Mouse (Mus musculus): ENCODE measurements at regions not wholly inside any gene's neighbourhood (a gene's known extent, or its start where the extent isn't known, plus 50 kb on each side); places are given as distances from the start of the nearest gene placed in this dataset.
"Not testable (repeated sequence)": the region's sequence is repeated elsewhere in the genome, so short reads cannot be mapped to it uniquely, and the experiment has no call there.

GRCm38 (mm10) chr15:60308126-60308525, 291.7 kb upstream of the 4933412E24Rik start:
- H3K27me3 ChIP-seq (ENCODE audit: control insufficient read depth, insufficient read depth, low read length): no peaks in the 10 kb centered on the region
- H3K9me3 ChIP-seq (ENCODE audit: control insufficient read depth, low read length): no peaks in the 10 kb centered on the region
- no peak overlapping the region for H3K9ac ChIP-seq (ENCODE audit: low read depth, low read length, severe bottlenecking)
- no peak overlapping the region for H3K4me2 ChIP-seq (replicated peaks; ENCODE audit: low read depth, low read length, severe bottlenecking)
- H3K27ac ChIP-seq (replicated peaks; ENCODE audit: low read depth, low read length): no peak overlapping the region
- DNase-seq (ENCODE audit: low spot score) (no peak), ATAC-seq (ENCODE audit: low FRiP score, low read depth) (no peak)
- H3K4me3 ChIP-seq (replicated peaks; ENCODE audit: low read length): no peak overlapping the region
- no peak for TF ChIP-seq POLR2A (IDR thresholded peaks at IDR 0.05; ENCODE audit: borderline replicate concordance, extremely low read depth, insufficient read depth, insufficient read length)
- H3K4me1 ChIP-seq (ENCODE audit: control insufficient read depth, insufficient read depth, low read length): 0 out of 2 replicates have a peak, but pooled peaks cover 3% of the 10 kb centered on the region
- WGBS: 71% methylated on average over 2 of the region's 2 CpGs
- no peaks in the 10 kb centered on the region for H3K36me3 ChIP-seq (ENCODE audit: control insufficient read depth, insufficient read depth, low read length)

DNA sequence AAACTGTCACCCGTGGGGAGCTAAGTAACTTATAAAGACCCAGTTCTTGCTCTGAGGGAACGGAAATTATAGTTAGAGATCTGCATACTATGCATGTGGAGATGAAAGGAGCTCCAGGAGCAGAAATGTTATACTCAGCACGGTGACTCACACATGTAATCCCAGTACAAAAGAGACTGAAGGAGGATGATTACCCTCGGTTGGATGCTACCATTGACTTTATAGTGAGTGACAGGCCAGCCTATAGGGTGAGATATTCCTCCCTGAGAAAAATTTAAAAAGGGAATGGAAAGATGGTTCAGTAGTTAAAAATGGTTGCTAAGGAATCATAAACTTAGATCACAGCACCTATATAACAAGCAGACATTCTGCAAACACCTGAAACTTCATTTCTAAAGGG, 287.1 kb upstream of the 4933412E24Rik start:
- Histone ChIP-seq H3K36me3 (ENCODE audit: control insufficient read depth, insufficient read depth, low read length) (no peaks in the 10 kb centered on the region), H3K4me2 (replicated peaks; ENCODE audit: low read depth, low read length, severe bottlenecking) (no peak overlapping the region), H3K4me3 (replicated peaks; ENCODE audit: low read length) (no peak overlapping the region), H3K9me3 (ENCODE audit: control insufficient read depth, low read length) (no peaks in the 10 kb centered on the region), H3K27me3 (ENCODE audit: control insufficient read depth, insufficient read depth, low read length) (no peaks in the 10 kb centered on the region), H3K9ac (ENCODE audit: low read depth, low read length, severe bottlenecking) (no peak overlapping the region), H3K27ac (replicated peaks; ENCODE audit: low read depth, low read length) (no peak overlapping the region), H3K4me1 (ENCODE audit: control insufficient read depth, insufficient read depth, low read length) (no peaks in the 10 kb centered on the region)
- WGBS: 78% methylated on average over 4 of the region's 4 CpGs
- no peak for TF ChIP-seq POLR2A (IDR thresholded peaks at IDR 0.05; ENCODE audit: borderline replicate concordance, extremely low read depth, insufficient read depth, insufficient read length)
- no peak for ATAC-seq (ENCODE audit: low FRiP score, low read depth)
- DNase-seq (ENCODE audit: low spot score): no peak

DNA sequence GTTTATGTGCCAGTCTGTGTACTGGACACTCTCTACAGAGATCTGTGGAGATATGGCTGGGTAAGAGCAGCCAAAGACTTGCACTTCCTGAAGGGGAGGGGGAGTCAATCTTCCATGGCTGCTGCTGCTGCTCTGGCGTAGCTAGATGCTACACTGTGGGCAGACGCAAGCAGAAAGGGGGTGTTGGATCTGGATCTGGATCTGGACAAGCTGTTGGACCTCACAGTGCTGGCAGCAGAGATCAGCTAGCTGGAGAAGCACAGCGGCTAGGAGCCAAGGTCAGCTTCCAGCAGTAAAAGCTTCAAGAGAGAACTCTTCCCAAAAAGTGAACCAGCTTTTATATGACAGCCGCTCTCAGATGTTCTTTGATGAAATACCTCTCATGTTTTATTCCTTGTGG, 285.5 kb upstream of the 4933412E24Rik start:
- ATAC-seq (ENCODE audit: low FRiP score, low read depth): no peak
- 79% methylated on average over 4 of the region's 4 CpGs for WGBS
- Histone ChIP-seq H3K4me1 (ENCODE audit: control insufficient read depth, insufficient read depth, low read length) (no peaks in the 10 kb centered on the region), H3K27ac (replicated peaks; ENCODE audit: low read depth, low read length) (no peak overlapping the region), H3K9ac (ENCODE audit: low read depth, low read length, severe bottlenecking) (no peak overlapping the region), H3K9me3 (ENCODE audit: control insufficient read depth, low read length) (no peaks in the 10 kb centered on the region), H3K36me3 (ENCODE audit: control insufficient read depth, insufficient read depth, low read length) (no peaks in the 10 kb centered on the region), H3K27me3 (ENCODE audit: control insufficient read depth, insufficient read depth, low read length) (no peaks in the 10 kb centered on the region), H3K4me2 (replicated peaks; ENCODE audit: low read depth, low read length, severe bottlenecking) (no peak overlapping the region), H3K4me3 (replicated peaks; ENCODE audit: low read length) (no peak overlapping the region)
- no peak for DNase-seq (ENCODE audit: low spot score)
- TF ChIP-seq POLR2A (IDR thresholded peaks at IDR 0.05; ENCODE audit: borderline replicate concordance, extremely low read depth, insufficient read depth, insufficient read length): no peak

- Histone ChIP-seq H3K27ac (replicated peaks; ENCODE audit: low read depth, low read length) (no peak overlapping the region), H3K9ac (ENCODE audit: low read depth, low read length, severe bottlenecking) (no peak overlapping the region), H3K4me1 (ENCODE audit: control insufficient read depth, insufficient read depth, low read length) (no peaks in the 10 kb centered on the region), H3K27me3 (ENCODE audit: control insufficient read depth, insufficient read depth, low read length) (no peaks in the 10 kb centered on the region), H3K4me3 (replicated peaks; ENCODE audit: low read length) (no peak overlapping the region), H3K9me3 (ENCODE audit: control insufficient read depth, low read length) (no peaks in the 10 kb centered on the region), H3K4me2 (replicated peaks; ENCODE audit: low read depth, low read length, severe bottlenecking) (no peak overlapping the region), H3K36me3 (ENCODE audit: control insufficient read depth, insufficient read depth, low read length) (no peaks in the 10 kb centered on the region)
- TF ChIP-seq POLR2A (IDR thresholded peaks at IDR 0.05; ENCODE audit: borderline replicate concordance, extremely low read depth, insufficient read depth, insufficient read length): no peak
- DNase-seq (ENCODE audit: low spot score) (no peak), ATAC-seq (ENCODE audit: low FRiP score, low read depth) (no peak)
- 68% methylated on average over 4 of the region's 4 CpGs for WGBS
These were observed 268.9 kb upstream of the 4933412E24Rik start for GRCm38 (mm10) chr15:60285321-60285720.

DNA sequence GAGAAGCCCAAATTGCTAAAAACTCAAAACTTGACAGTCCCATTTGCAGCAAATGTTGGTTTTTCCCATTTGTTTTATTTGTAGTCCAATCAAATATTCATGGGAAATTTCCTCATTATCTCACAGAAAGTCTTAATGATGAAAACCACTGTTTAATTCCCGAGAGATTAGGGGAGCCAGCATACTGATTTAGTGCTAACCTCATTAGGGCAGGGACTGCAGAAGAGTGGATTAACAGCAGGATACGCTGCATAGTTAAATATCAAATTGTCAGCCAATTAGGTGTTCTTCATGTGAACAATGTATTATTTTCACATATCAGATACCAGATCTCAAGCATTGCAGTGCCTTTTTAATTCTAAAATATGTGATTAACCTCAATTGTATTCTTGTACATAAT, 264.0 kb upstream of the 4933412E24Rik start:
- no peaks in the 10 kb centered on the region for H3K4me1 ChIP-seq (ENCODE audit: control insufficient read depth, insufficient read depth, low read length)
- no peaks in the 10 kb centered on the region for H3K27me3 ChIP-seq (ENCODE audit: control insufficient read depth, insufficient read depth, low read length)
- H3K27ac ChIP-seq (replicated peaks; ENCODE audit: low read depth, low read length): no peak overlapping the region
- WGBS: 65% methylated on average over 2 of the region's 2 CpGs
- H3K4me2 ChIP-seq (replicated peaks; ENCODE audit: low read depth, low read length, severe bottlenecking): no peak overlapping the region
- H3K4me3 ChIP-seq (replicated peaks; ENCODE audit: low read length): no peak overlapping the region
- no peak for ATAC-seq (ENCODE audit: low FRiP score, low read depth)
- H3K9ac ChIP-seq (ENCODE audit: low read depth, low read length, severe bottlenecking): no peak overlapping the region
- TF ChIP-seq POLR2A (IDR thresholded peaks at IDR 0.05; ENCODE audit: borderline replicate concordance, extremely low read depth, insufficient read depth, insufficient read length): no peak
- no peaks in the 10 kb centered on the region for H3K36me3 ChIP-seq (ENCODE audit: control insufficient read depth, insufficient read depth, low read length)
- DNase-seq (ENCODE audit: low spot score): no peak
- H3K9me3 ChIP-seq (ENCODE audit: control insufficient read depth, low read length): no peaks in the 10 kb centered on the region

GRCm38 (mm10) chr15:60253661-60254060, 237.2 kb upstream of the 4933412E24Rik start:
- H3K4me1 ChIP-seq (ENCODE audit: control insufficient read depth, insufficient read depth, low read length); DNase-seq (ENCODE audit: low spot score); H3K4me2 ChIP-seq (replicated peaks; ENCODE audit: low read depth, low read length, severe bottlenecking); ATAC-seq (ENCODE audit: low FRiP score, low read depth); H3K4me3 ChIP-seq (replicated peaks; ENCODE audit: low read length); H3K9ac ChIP-seq (ENCODE audit: low read depth, low read length, severe bottlenecking); H3K27ac ChIP-seq (replicated peaks; ENCODE audit: low read depth, low read length); H3K36me3 ChIP-seq (ENCODE audit: control insufficient read depth, insufficient read depth, low read length); H3K27me3 ChIP-seq (ENCODE audit: control insufficient read depth, insufficient read depth, low read length); H3K9me3 ChIP-seq (ENCODE audit: control insufficient read depth, low read length): not testable (repeated sequence)
